Mouse (Mus musculus) duodenum, adult 2 months (tissue): Measurements from ENCODE around the gene Car5b. TPM values are rescaled to one million over a fixed set of nuclear protein-coding genes. Genes with fewer than 3 reads are reported as not detected.

Source experiments
- polyA plus RNA-seq: library from polyadenylated mRNA; depleted of rRNA; stranded (reverse); fragments of >200 nt; gene quantifications from 2 replicates; pipeline ENCODE4 v1.2.3, GENCODE M21; 2012; ENCODE audit warnings: low replicate concordance; rRNA removed

Gene Car5b
- 0.22 and 0.39 TPM in 2 replicates for polyA plus RNA-seq

GRCm38 (mm10) chrX:164027607-164028289, at the start of gene Car5b:
TSS of gene Car5b (minus strand) at chrX:164027997.

DNA sequence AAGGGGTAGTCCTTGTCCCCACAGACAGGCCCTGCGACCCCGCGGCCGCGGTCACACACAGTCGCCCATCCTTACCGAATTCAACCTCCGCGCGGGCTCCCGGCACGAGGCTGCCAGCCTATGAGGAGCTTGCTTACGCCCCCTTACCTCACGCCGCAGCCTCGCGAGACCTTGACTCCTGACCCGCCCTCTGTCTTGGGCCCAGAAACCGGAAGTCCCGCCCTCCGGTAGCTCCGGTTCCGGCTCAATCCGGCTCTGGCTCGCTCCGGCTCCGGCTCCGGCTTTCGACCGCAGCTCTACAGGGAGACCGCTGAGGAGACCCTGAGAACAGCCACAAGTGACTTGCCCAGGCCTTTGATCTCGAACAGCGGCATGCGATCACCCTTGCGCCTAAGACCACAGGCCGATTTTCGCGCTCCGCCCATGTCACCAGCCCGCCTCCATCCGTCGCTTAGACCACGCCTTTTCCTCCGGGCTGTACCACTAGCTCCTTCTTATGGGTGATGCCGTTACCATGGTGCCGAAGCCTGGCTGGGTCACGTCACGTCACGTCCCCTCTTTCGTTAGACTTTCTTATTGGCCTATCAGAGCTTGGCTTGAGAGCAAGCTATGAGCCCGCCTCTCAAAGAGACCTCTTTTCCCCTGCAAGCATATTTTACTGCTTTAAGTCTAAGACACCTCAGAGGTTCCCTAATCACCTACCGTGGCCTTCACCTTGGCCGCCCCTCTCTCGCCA, 48.4 kb upstream of the Car5b start, which contains the start of gene Siah1b:
TSS of gene Siah1b (minus strand) at position 454 of the 736 bp plus-strand sequence.

DNA sequence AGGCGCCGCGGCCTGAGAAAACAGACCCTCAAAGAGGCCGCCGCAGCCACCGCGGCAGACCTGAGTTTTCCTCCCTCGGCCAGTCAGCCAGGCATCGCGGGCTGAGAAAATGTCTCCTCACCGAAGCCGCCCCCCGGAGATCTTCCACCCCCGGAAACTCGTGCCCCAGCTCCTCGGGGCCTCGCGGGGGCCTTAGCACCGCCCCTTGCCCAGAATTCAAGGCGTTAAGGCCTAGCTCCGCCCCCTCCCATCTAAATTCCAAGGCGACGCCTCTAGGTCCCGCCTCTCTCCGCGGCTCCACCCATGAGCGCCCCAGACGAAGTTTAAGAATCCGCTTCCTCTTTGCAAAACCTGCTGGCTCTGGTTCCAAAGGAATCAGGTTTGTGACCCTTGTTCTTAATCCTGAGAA, 69.3 kb downstream of the Car5b start, which contains the start of gene Zrsr2:
TSS of gene Zrsr2 (minus strand) at position 195 of the 409 bp plus-strand sequence.

Other genes starting within 250 kb of the Car5b start
- 0.30 and 1.6 TPM in 2 replicates for gene Ap1s2, start 119.0 kb downstream of the Car5b start, polyA plus RNA-seq
- 3.6 and 5.8 TPM in 2 replicates for gene Zrsr2, start 69.3 kb downstream of the Car5b start, polyA plus RNA-seq
- gene Siah1b, start 48.5 kb upstream of the Car5b start, polyA plus RNA-seq: 3.5 and 3.7 TPM in 2 replicates
- gene Cltrn, start 60.8 kb upstream of the Car5b start, polyA plus RNA-seq: not detected in 2 replicates
- gene Ace2, start 111.3 kb upstream of the Car5b start, polyA plus RNA-seq: 8.7 and 39.0 TPM in 2 replicates
- 0.06 and 0.23 TPM in 2 replicates for gene Bmx, start 230.2 kb upstream of the Car5b start, polyA plus RNA-seq
- gene Pir, start 241.4 kb upstream of the Car5b start, polyA plus RNA-seq: 0.72 and 0.79 TPM in 2 replicates